Mouse (Mus musculus) lung, embryonic 14.5 days (tissue): ENCODE measurements around the gene Igbp1. TPM values are rescaled to one million over a fixed set of nuclear protein-coding genes. Genes with fewer than 3 reads are reported as not detected.
A peak's percentile ranks its signal among the peaks of the same experiment; 100 is the strongest.

Experiments used
- ATAC-seq: fragments of 200-750 bp; cut with Nextera tagmentation; 2 replicates; pipeline ENCODE4 v1.8.0; 2017; ENCODE audit warnings: mild to moderate bottlenecking, moderate TSS enrichment, moderate library complexity; ENCODE audit not compliant: insufficient read depth
- DNase-seq: peaks from one replicate; pipeline ENCODE4 v3.0.0-alpha.2; 2015
- H3K27ac ChIP-seq: fragments of 300-500 bp; sonication (generic); 2 replicates; pipeline ENCODE4 v1.5.1; 2014; ENCODE audit warnings: low read depth, mild to moderate bottlenecking, moderate library complexity
- H3K27me3 ChIP-seq: fragments of 300-500 bp; sonication (generic); 2 replicates; pipeline ENCODE4 v1.6.1; 2014; ENCODE audit warnings: low read length, control low read depth; ENCODE audit not compliant: insufficient read depth
- H3K36me3 ChIP-seq: fragments of 300-500 bp; sonication (generic); 2 replicates; pipeline ENCODE4 v1.6.1; 2014; ENCODE audit warnings: control low read depth; ENCODE audit not compliant: insufficient read depth
- H3K4me1 ChIP-seq: fragments of 300-500 bp; sonication (generic); 2 replicates; pipeline ENCODE4 v1.6.1; 2014; ENCODE audit warnings: antibody characterized with exemption, control low read depth; ENCODE audit not compliant: insufficient read depth
- H3K4me2 ChIP-seq: fragments of 300-500 bp; sonication (generic); 2 replicates; pipeline ENCODE4 v1.6.1; 2014; ENCODE audit warnings: mild to moderate bottlenecking
- H3K4me3 ChIP-seq: fragments of 300-500 bp; sonication (generic); 2 replicates; pipeline ENCODE4 v1.5.1; 2014; ENCODE audit warnings: low read depth, low read length
- H3K9ac ChIP-seq: fragments of 300-500 bp; sonication (generic); 2 replicates; pipeline ENCODE4 v1.6.1; 2014
- H3K9me3 ChIP-seq: fragments of 300-500 bp; sonication (generic); 2 replicates; pipeline ENCODE4 v1.6.1; 2016; ENCODE audit warnings: low read depth, low read length, control low read depth
- CTCF ChIP-seq: IDR thresholded peaks from 2 replicates; pipeline ENCODE4 v1.5.1; 2016; ENCODE audit warnings: antibody characterized with exemption, low read depth
- WGBS: fragments of 180-500 bp; shearing (Covaris S2); extraction: QIAGEN DNeasy Blood & Tissue Kit; methylation state at CpG from one replicate; pipeline ENCODE4 v1.1.7; 2014; 5-methylcytosine and 5-hydroxymethylcytosine counted together
- polyA plus RNA-seq: library from polyadenylated mRNA; unstranded; fragments of >200 nt; fragmentation: Nextera tagmentation; extraction: Ambion mirVana; gene quantifications from 2 replicates; pipeline ENCODE4 v1.2.1, GENCODE M21; 2014

Igbp1 gene
- polyA plus RNA-seq, result 43.6 and 43.8 TPM in 2 replicates

DNA sequence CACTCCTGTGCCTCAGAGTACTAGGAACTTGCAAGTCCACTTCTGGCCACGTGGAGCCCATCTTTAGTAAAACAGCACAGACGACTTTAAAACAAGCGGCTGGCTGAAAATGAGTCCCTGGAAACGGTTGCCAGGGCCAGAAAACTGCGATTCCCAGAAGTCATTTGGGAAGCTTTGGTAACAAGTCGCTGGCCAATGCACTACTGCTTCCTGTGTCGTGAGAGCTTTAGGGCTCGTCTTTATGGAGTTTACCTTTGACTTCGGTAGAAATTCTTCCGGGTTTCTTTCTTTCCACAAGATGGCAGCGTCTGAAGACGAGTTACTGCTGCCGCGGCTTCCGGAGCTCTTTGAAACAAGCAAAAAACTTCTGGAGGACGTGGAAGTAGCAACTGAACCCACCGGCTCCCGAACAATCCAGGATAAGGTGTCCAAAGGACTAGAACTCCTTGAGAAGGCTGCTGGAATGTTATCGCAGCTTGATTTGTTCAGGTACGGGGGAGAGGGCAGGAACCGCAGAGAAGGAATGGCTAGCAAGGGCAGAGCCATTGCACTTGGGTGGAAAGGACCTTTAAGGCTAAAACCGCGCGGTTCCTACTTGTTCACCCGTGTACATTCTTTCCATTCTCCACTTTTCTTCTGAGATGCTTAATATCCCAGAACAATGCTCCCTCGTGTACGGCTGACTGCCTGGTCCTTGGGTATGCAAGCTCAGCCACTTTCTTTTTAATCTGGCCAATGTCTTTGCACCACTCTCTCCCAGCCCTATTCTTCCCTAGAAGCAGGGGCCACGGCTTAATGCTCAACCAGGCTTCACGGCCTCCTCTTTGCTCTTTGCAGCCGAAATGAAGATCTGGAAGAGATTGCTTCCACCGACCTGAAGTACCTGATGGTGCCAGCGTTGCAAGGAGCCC, at the start of gene Igbp1:
Igbp1 (plus strand) TSS at position 224 of the 911 bp plus-strand sequence.
- peak; percentile 92 for DNase-seq
- Histone ChIP-seq H3K27ac (no peak within 1 kb of the TSS), H3K4me1 (no peaks in the 10 kb centered on the region), H3K4me3 (peak within 1 kb of the TSS; percentile 57), H3K9ac (peak within 1 kb of the TSS; percentile 56), H3K36me3 (0 out of 2 replicates have a peak, but pooled peaks cover 3% of the 10 kb centered on the region), H3K27me3 (no peaks in the 10 kb centered on the region), H3K4me2 (peak within 1 kb of the TSS; percentile 62), H3K9me3 (no peaks in the 10 kb centered on the region)
- TF ChIP-seq CTCF, result peak; percentile 8; the same call in 1 of the 2 replicates
- peak; percentile 97 for ATAC-seq
- WGBS, result 14% methylated on average over 32 of the region's 32 CpGs

DNA sequence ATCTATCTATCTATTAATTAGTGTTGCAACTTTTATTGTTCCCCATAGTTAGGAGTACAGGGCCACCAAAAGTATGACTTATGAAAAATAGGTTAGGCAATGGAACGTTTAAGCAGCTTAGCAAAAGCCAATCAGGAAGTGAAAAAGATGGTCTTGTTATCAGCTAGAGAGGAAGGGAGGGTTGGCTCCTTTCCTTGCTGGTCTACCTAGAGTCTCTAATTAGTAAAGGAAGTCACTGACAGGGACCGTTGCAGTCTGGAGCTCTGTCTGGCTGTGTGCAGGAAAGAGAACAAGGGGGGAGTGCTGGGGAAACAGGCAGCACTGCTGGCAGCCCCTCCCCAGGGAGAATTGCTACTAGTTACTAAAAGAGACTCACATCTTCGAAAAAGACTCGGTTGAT, 26.0 kb upstream of the Igbp1 start:
- Histone ChIP-seq H3K4me3 (no peak overlapping the region), H3K4me2 (no peak overlapping the region), H3K27me3 (no peaks in the 10 kb centered on the region), H3K36me3 (no peaks in the 10 kb centered on the region), H3K9me3 (no peaks in the 10 kb centered on the region), H3K4me1 (no peaks in the 10 kb centered on the region), H3K27ac (no peak overlapping the region), H3K9ac (no peak overlapping the region)
- DNase-seq (no peak), ATAC-seq (no peak)
- 54% methylated on average over 4 of the region's 4 CpGs for WGBS
- no peak for TF ChIP-seq CTCF

GRCm38 (mm10) chrX:100470126-100470525, 24.0 kb upstream of the Igbp1 start:
- H3K27me3 ChIP-seq, result no peaks in the 10 kb centered on the region

DNA sequence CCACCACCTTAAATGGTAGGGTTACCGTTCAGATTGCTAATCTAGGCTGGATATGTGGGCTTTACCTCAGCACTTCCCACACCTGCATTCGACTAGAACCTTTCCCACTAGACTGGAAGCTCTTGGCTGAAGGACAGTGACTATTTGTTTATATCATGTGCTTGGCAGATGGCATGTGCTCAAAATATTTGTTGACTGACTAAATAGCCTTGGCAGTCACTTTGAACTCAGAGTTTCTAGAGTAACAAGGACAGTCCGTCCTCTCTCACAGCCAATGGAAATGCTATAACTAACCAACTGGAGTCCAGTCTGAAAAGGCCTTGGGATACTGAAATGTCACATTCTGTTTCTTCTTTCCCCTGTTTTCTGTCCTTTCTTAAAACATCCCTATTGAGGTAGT, 22.6 kb upstream of the Igbp1 start:
- Histone ChIP-seq H3K4me3 (no peak overlapping the region), H3K4me2 (no peak overlapping the region), H3K36me3 (no peaks in the 10 kb centered on the region), H3K27ac (no peak overlapping the region), H3K9me3 (no peaks in the 10 kb centered on the region), H3K4me1 (no peaks in the 10 kb centered on the region), H3K27me3 (no peaks in the 10 kb centered on the region), H3K9ac (no peak overlapping the region)
- no peak for DNase-seq
- no peak for ATAC-seq
- TF ChIP-seq CTCF, result no peak
- 79% methylated on average over 3 of the region's 3 CpGs for WGBS

More at GRCm38 (mm10) chrX:100470126-100470525, 24.0 kb upstream of the Igbp1 start:
- H3K4me1 ChIP-seq, result no peaks in the 10 kb centered on the region
- DNase-seq (peak; percentile 62), ATAC-seq (peak; percentile 31; the same call in 1 of the 2 replicates)
- 64% methylated on average over 3 of the region's 3 CpGs for WGBS
- H3K36me3 ChIP-seq, result no peaks in the 10 kb centered on the region
- H3K9me3 ChIP-seq, result no peaks in the 10 kb centered on the region
- no peak for TF ChIP-seq CTCF
- H3K4me2 ChIP-seq, result no peak overlapping the region
- no peak overlapping the region for H3K9ac ChIP-seq
- H3K27ac ChIP-seq, result no peak overlapping the region
- H3K4me3 ChIP-seq, result no peak overlapping the region

DNA sequence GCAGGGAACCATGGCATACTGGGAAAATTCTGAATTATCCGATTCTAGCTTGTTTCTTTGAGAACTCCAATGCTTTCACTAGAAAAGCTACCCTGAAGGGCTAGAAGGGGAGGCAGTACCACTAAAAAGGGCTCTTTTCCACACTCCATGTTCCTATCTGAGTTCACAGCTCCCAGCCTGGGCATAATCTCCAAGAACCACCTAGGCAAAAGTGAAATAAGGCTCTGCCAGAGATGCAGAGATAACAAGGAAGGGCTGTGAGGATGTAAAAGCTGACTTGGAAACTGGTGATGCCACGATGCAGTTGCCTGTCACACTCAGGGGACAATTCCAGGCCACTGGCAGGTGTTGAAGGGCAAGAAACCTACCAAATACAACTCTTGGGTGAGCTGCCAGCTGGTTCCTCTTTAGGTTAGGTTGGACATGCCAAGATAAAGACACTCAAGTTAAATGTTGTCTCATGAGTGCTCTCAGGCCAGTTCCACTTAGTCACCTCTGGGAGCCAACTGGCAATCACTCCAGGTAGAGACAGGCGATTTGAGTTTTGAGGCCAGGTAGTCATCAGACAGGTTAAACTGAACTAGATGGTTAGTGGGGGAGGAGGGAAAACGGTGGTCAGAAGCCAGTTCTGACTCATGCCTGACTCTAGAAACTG, 18.4 kb upstream of the Igbp1 start:
- Histone ChIP-seq H3K4me1 (no peaks in the 10 kb centered on the region), H3K4me2 (no peak overlapping the region), H3K27me3 (no peaks in the 10 kb centered on the region), H3K36me3 (no peaks in the 10 kb centered on the region), H3K4me3 (no peak overlapping the region), H3K9me3 (no peaks in the 10 kb centered on the region), H3K9ac (no peak overlapping the region), H3K27ac (no peak overlapping the region)
- TF ChIP-seq CTCF, result no peak
- ATAC-seq (no peak), DNase-seq (no peak)
- 55% methylated on average over 4 of the region's 4 CpGs for WGBS

GRCm38 (mm10) chrX:100480317-100480716, 13.8 kb upstream of the Igbp1 start:
- no peaks in the 10 kb centered on the region for H3K27me3 ChIP-seq
- DNase-seq (peak; percentile 69), ATAC-seq (peak; percentile 79)
- no peak overlapping the region for H3K9ac ChIP-seq
- WGBS, result 28% methylated on average over 3 of the region's 3 CpGs
- no peaks in the 10 kb centered on the region for H3K4me1 ChIP-seq
- no peak overlapping the region for H3K27ac ChIP-seq
- TF ChIP-seq CTCF, result peak; percentile 71
- H3K36me3 ChIP-seq, result no peaks in the 10 kb centered on the region
- no peak overlapping the region for H3K4me3 ChIP-seq
- H3K9me3 ChIP-seq, result no peaks in the 10 kb centered on the region
- no peak overlapping the region for H3K4me2 ChIP-seq
